Mouse (Mus musculus) hindbrain, embryonic 15.5 days (tissue): ENCODE data around the gene Rpn1. TPM values are rescaled to one million over a fixed set of nuclear protein-coding genes. Genes with fewer than 3 reads are reported as not detected.
A peak's percentile ranks its signal among the peaks of the same experiment; 100 is the strongest.

Experiments
- ATAC-seq: fragments of 200-750 bp; cut with Nextera tagmentation; 2 replicates; pipeline ENCODE4 v1.8.0; 2017; ENCODE audit warnings: low read depth, moderate number of reproducible peaks, moderate TSS enrichment; ENCODE audit not compliant: low FRiP score
- H3K27ac ChIP-seq: fragments of 300-500 bp; sonication (generic); replicated peaks from 2 replicates; pipeline ENCODE4 v1.5.1; 2015; ENCODE audit warnings: mild to moderate bottlenecking, inconsistent platforms
- H3K27me3 ChIP-seq: fragments of 300-500 bp; sonication (generic); 2 replicates; pipeline ENCODE4 v1.6.1; 2015; ENCODE audit warnings: control low read depth, inconsistent platforms
- H3K36me3 ChIP-seq: fragments of 300-500 bp; sonication (generic); 2 replicates; pipeline ENCODE4 v1.6.1; 2015; ENCODE audit warnings: control low read depth, inconsistent platforms
- H3K4me1 ChIP-seq: fragments of 300-500 bp; sonication (generic); replicated peaks from 2 replicates; pipeline ENCODE4 v1.6.1; 2015; ENCODE audit warnings: control low read depth, inconsistent platforms
- H3K4me2 ChIP-seq: fragments of 300-500 bp; sonication (generic); 2 replicates; pipeline ENCODE4 v1.6.1; 2015; ENCODE audit warnings: moderate library complexity, mild to moderate bottlenecking, inconsistent platforms
- H3K4me3 ChIP-seq: fragments of 300-500 bp; sonication (generic); 2 replicates; pipeline ENCODE4 v1.5.1; 2015; ENCODE audit warnings: mild to moderate bottlenecking, inconsistent platforms
- H3K9ac ChIP-seq: fragments of 300-500 bp; sonication (generic); 2 replicates; pipeline ENCODE4 v1.6.1; 2015; ENCODE audit warnings: inconsistent platforms
- H3K9me3 ChIP-seq: fragments of 300-500 bp; sonication (generic); 2 replicates; pipeline ENCODE4 v1.6.1; 2016; ENCODE audit warnings: control low read depth, inconsistent platforms
- WGBS: fragments of 180-500 bp; shearing (Covaris S2); methylation state at CpG from one replicate; pipeline ENCODE4 v1.1.7; 2015; 5-methylcytosine and 5-hydroxymethylcytosine counted together
- polyA plus RNA-seq: library from polyadenylated mRNA; unstranded; fragments of >200 nt; fragmentation: Nextera tagmentation; extraction: Ambion mirVana; gene quantifications from 2 replicates; pipeline ENCODE4 v1.2.1, GENCODE M21; 2015

Gene Rpn1
- polyA plus RNA-seq, result 298 and 305 TPM in 2 replicates

DNA sequence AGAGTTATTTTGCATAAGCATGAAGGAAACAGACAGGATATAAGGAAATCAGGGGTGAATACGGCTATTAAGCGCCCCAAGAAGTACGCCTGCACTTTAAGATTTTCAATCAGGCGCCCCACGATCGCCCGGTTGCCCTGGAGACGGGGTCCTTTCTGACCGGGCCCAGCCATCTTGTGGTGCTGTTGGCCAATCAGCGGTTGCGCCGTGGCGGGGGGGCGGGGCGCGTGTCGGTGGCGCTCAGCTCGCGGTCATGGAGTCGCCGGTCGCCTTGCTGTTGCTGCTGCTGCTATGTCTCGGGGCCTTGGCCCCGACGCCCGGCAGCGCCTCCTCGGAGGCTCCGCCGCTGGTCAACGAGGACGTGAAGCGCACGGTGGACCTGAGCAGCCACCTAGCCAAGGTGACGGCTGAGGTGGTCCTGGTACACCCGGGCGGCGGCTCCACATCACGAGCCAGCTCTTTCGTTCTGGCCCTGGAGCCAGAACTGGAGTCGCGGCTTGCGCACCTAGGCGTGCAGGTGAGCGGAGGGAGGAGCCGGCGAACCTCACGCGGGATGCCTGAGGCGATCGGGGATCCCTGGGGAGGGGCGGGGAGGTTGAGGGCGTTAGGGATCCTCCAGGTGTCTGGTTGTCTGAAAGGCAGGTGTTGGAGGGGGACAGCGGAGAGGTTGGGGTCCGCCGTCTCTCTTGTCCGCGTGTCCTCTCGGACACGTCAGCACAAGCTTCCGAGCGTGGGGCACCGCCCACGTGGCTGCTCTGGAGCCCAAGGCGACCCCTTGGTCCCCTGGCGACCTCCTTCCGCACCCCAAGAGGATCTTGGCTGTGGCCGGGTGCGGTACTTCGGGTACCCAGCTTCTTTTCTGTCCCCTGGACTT, at the start of gene Rpn1:
Gene Rpn1 (plus strand): TSS at position 205 of the 874 bp plus-strand sequence.
- H3K36me3 ChIP-seq, result no peaks in the 10 kb centered on the region
- H3K4me1 ChIP-seq, result peaks cover 25% of the 10 kb centered on the region
- H3K9me3 ChIP-seq, result no peaks in the 10 kb centered on the region
- peak; percentile 97 for ATAC-seq
- WGBS, result under 1% methylated on average over 71 of the region's 71 CpGs
- H3K9ac ChIP-seq, result peak within 1 kb of the TSS; percentile 98
- 0 out of 2 replicates have a peak, but pooled peaks cover 2% of the 10 kb centered on the region for H3K27me3 ChIP-seq
- peak within 1 kb of the TSS; percentile 99 for H3K4me3 ChIP-seq
- H3K27ac ChIP-seq, result peak within 1 kb of the TSS; percentile 89
- peak within 1 kb of the TSS; percentile 94 for H3K4me2 ChIP-seq

- no peak overlapping the region for H3K27ac ChIP-seq
- no peak overlapping the region for H3K4me2 ChIP-seq
- WGBS, result 73% methylated on average over 4 of the region's 4 CpGs
- ATAC-seq, result no peak
- no peaks in the 10 kb centered on the region for H3K9me3 ChIP-seq
- H3K27me3 ChIP-seq, result no peaks in the 10 kb centered on the region
- H3K36me3 ChIP-seq, result no peaks in the 10 kb centered on the region
- H3K9ac ChIP-seq, result no peak overlapping the region
- no peak overlapping the region for H3K4me3 ChIP-seq
- H3K4me1 ChIP-seq, result peaks cover 22% of the 10 kb centered on the region
These were observed 46.7 kb upstream of the Rpn1 start for GRCm38 (mm10) chr6:88037471-88038045.

DNA sequence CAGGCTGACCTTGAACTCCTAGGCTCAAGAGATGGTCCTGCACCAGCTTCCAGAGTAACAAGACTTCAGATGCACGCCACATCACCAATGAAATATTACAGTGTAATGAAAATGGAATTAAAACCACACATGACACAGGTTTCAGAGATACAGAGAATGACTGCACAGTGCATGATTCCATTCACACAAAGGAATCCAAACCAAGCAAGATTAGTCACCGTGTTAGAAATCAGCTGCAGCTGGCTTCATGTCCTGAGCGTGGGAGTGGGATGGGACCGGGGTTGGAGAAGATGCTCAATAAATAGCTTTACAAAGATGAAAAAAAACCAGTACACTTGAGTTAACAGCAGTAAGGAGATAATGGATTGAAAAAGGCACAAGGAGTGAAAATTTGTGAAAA, 44.9 kb upstream of the Rpn1 start:
- no peak overlapping the region for H3K4me2 ChIP-seq
- WGBS, result 95% methylated on average over 4 of the region's 4 CpGs
- no peaks in the 10 kb centered on the region for H3K9me3 ChIP-seq
- H3K9ac ChIP-seq, result no peak overlapping the region
- H3K4me1 ChIP-seq, result peaks cover 40% of the 10 kb centered on the region
- no peaks in the 10 kb centered on the region for H3K36me3 ChIP-seq
- no peak overlapping the region for H3K27ac ChIP-seq
- no peak overlapping the region for H3K4me3 ChIP-seq
- H3K27me3 ChIP-seq, result no peaks in the 10 kb centered on the region
- no peak for ATAC-seq

DNA sequence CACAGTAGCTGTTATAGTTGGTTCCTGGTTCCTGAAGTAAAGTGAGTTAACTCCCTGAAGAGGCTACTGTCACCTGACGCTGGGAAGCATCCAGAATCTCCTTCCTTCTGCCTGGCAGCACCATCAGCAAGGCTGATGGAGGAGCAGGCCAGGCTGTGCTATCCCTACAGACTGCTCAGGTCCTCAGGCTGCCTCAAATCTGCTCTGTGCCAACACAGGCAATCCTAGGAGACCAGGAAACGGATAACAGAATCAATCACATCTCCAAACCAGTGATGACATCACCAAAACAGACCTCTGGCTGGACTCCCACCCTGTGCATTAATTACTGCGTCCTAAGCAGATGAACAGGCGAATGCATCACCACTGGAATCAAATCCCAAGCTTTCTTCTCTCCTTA, 43.1 kb upstream of the Rpn1 start:
- H3K9ac ChIP-seq, result no peak overlapping the region
- H3K27me3 ChIP-seq, result no peaks in the 10 kb centered on the region
- no peaks in the 10 kb centered on the region for H3K9me3 ChIP-seq
- H3K4me2 ChIP-seq, result no peak overlapping the region
- ATAC-seq, result no peak
- H3K4me3 ChIP-seq, result no peak overlapping the region
- H3K27ac ChIP-seq, result no peak overlapping the region
- H3K4me1 ChIP-seq, result peaks cover 40% of the 10 kb centered on the region
- WGBS, result 78% methylated on average over 4 of the region's 4 CpGs
- no peaks in the 10 kb centered on the region for H3K36me3 ChIP-seq

DNA sequence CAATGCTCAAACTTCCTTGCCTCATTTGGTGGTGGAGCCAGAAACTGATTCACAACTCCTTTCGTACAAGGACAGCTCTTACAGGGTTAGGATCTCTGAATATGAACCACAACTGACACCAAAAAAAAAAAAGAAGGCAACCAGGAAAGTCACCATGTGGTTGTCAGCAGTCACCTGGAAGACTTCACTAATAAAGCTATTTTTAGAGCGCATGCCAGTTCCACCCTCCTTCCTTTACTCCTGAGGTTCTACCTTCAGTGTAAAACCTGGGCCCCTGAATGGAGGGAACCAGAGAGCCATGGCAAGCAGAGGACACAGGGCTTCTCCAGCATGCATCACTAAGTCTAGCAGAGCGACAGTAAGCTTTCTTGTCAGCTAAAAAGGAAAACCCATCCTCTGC, 41.9 kb upstream of the Rpn1 start:
- Histone ChIP-seq H3K9ac (no peak overlapping the region), H3K4me1 (peaks cover 40% of the 10 kb centered on the region), H3K4me3 (no peak overlapping the region), H3K9me3 (no peaks in the 10 kb centered on the region), H3K27me3 (peaks cover 2% of the 10 kb centered on the region; the same call in 1 of the 2 replicates), H3K27ac (no peak overlapping the region), H3K36me3 (no peaks in the 10 kb centered on the region), H3K4me2 (no peak overlapping the region)
- ATAC-seq, result no peak
- WGBS, result 95% methylated on average over 3 of the region's 3 CpGs

GRCm38 (mm10) chr6:88044234-88044576, 40.1 kb upstream of the Rpn1 start:
- Histone ChIP-seq H3K27me3 (peaks cover 8% of the 10 kb centered on the region; the same call in 1 of the 2 replicates), H3K9me3 (no peaks in the 10 kb centered on the region), H3K4me1 (peaks cover 36% of the 10 kb centered on the region), H3K27ac (no peak overlapping the region), H3K9ac (peak overlapping the region; percentile 81), H3K4me3 (peak overlapping the region; percentile 66), H3K4me2 (peak overlapping the region; percentile 73), H3K36me3 (no peaks in the 10 kb centered on the region)
- ATAC-seq, result no peak
- WGBS, result 8% methylated on average over 3 of the region's 3 CpGs

- H3K27ac ChIP-seq, result peak within 1 kb of the TSS; percentile 88
- peaks cover 13% of the 10 kb centered on the region; the same call in 1 of the 2 replicates for H3K27me3 ChIP-seq
- peak within 1 kb of the TSS; percentile 66 for H3K4me3 ChIP-seq
- H3K9me3 ChIP-seq, result no peaks in the 10 kb centered on the region
- peak within 1 kb of the TSS; percentile 81 for H3K9ac ChIP-seq
- peak; percentile 99 for ATAC-seq
- H3K4me2 ChIP-seq, result peak within 1 kb of the TSS; percentile 73
- no peaks in the 10 kb centered on the region for H3K36me3 ChIP-seq
- H3K4me1 ChIP-seq, result peaks cover 36% of the 10 kb centered on the region
- under 1% methylated on average over 78 of the region's 82 CpGs for WGBS
These were observed 39.5 kb upstream of the Rpn1 start, which contains the start of gene Rab7 for GRCm38 (mm10) chr6:88044577-88045405. TSS of gene Rab7 (minus strand) at chr6:88045270.

GRCm38 (mm10) chr6:88045406-88045766, 38.9 kb upstream of the Rpn1 start:
- no peak for ATAC-seq
- Histone ChIP-seq H3K9ac (no peak overlapping the region), H3K4me2 (peak overlapping the region; percentile 38), H3K27ac (peak overlapping the region; percentile 88; the same call in 1 of the 2 replicates), H3K4me1 (peaks cover 33% of the 10 kb centered on the region), H3K36me3 (no peaks in the 10 kb centered on the region), H3K27me3 (peaks cover 16% of the 10 kb centered on the region; the same call in 1 of the 2 replicates), H3K9me3 (no peaks in the 10 kb centered on the region), H3K4me3 (peak overlapping the region; percentile 66)
- 38% methylated on average over 3 of the region's 3 CpGs for WGBS

GRCm38 (mm10) chr6:88047853-88048252, 36.4 kb upstream of the Rpn1 start:
- H3K36me3 ChIP-seq, result no peaks in the 10 kb centered on the region
- no peak for ATAC-seq

DNA sequence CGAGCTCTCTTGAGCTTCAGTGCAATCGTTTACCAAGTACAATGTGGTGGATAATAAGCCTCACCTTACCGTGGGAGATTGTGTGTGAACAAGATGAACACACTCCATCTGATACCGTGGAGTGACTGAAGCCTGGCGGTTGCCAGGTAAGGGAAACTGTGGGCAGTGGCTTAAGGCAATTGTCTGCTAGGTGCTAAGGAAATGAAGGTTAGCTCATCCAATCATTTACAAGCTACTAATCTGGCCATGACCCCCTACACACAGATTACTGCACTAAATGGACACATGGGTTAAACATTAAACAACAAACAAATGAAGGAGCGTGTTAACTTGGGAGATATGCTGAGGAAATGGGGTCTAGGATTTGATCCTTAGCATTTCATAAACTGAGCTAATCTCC, 35.3 kb upstream of the Rpn1 start:
- H3K4me1 ChIP-seq, result peaks cover 3% of the 10 kb centered on the region
- WGBS, result 88% methylated on average over 6 of the region's 6 CpGs
- H3K4me3 ChIP-seq, result no peak overlapping the region
- no peaks in the 10 kb centered on the region for H3K9me3 ChIP-seq
- H3K36me3 ChIP-seq, result no peaks in the 10 kb centered on the region
- H3K9ac ChIP-seq, result no peak overlapping the region
- H3K27ac ChIP-seq, result no peak overlapping the region
- ATAC-seq, result no peak
- H3K27me3 ChIP-seq, result peaks cover 24% of the 10 kb centered on the region; the same call in 1 of the 2 replicates
- H3K4me2 ChIP-seq, result no peak overlapping the region

More at GRCm38 (mm10) chr6:88047853-88048252, 36.4 kb upstream of the Rpn1 start:
- Histone ChIP-seq H3K27me3 (peaks cover 19% of the 10 kb centered on the region; the same call in 1 of the 2 replicates), H3K27ac (no peak overlapping the region), H3K9ac (no peak overlapping the region), H3K4me1 (peaks cover 15% of the 10 kb centered on the region), H3K4me2 (no peak overlapping the region), H3K4me3 (no peak overlapping the region), H3K9me3 (no peaks in the 10 kb centered on the region)
- 93% methylated on average over 5 of the region's 5 CpGs for WGBS

- Histone ChIP-seq H3K4me3 (no peak overlapping the region), H3K27me3 (peaks cover 24% of the 10 kb centered on the region; the same call in 1 of the 2 replicates)
- 93% methylated on average over 5 of the region's 5 CpGs for WGBS
These were observed 33.1 kb upstream of the Rpn1 start for GRCm38 (mm10) chr6:88051206-88051605.

More at GRCm38 (mm10) chr6:88051206-88051605, 33.1 kb upstream of the Rpn1 start:
- Histone ChIP-seq H3K27ac (no peak overlapping the region), H3K4me1 (no peaks in the 10 kb centered on the region), H3K9ac (no peak overlapping the region), H3K4me2 (no peak overlapping the region), H3K36me3 (no peaks in the 10 kb centered on the region), H3K9me3 (no peaks in the 10 kb centered on the region)
- ATAC-seq, result no peak
